Mouse (Mus musculus): Measurements from ENCODE around the gene Sirt3.
A peak's percentile ranks its signal among the peaks of the same experiment; 100 is the strongest.

The Sirt3 gene

GRCm38 (mm10) chr7:140853386-140853785 lies 28.7 kb downstream of the Sirt3 start:
- ATAC-seq (ENCODE audit: insufficient number of reproducible peaks, low FRiP score, low TSS enrichment): no peak

- ATAC-seq (ENCODE audit: insufficient number of reproducible peaks, low FRiP score, low TSS enrichment): no peak
Measured at GRCm38 (mm10) chr7:140851916-140852315, 30.2 kb downstream of the Sirt3 start.

GRCm38 (mm10) chr7:140848591-140848990 lies 33.5 kb downstream of the Sirt3 start:
- no peak for ATAC-seq (ENCODE audit: insufficient number of reproducible peaks, low FRiP score, low TSS enrichment)

GRCm38 (mm10) chr7:140847755-140848580 lies 34.1 kb downstream of the Sirt3 start, which contains the start of gene Odf3:
TSS of gene Odf3 (plus strand) at chr7:140847805.
- no peak for ATAC-seq (ENCODE audit: insufficient number of reproducible peaks, low FRiP score, low TSS enrichment)

- no peak for ATAC-seq (ENCODE audit: insufficient number of reproducible peaks, low FRiP score, low TSS enrichment)
Measured at GRCm38 (mm10) chr7:140846676-140847075, 35.4 kb downstream of the Sirt3 start.

- no peak for ATAC-seq (ENCODE audit: insufficient number of reproducible peaks, low FRiP score, low TSS enrichment)
Measured at GRCm38 (mm10) chr7:140845683-140846082, 36.4 kb downstream of the Sirt3 start.

GRCm38 (mm10) chr7:140844905-140845665 lies 37.0 kb downstream of the Sirt3 start, which contains the start of gene Scgb1c1:
TSS of gene Scgb1c1 (plus strand) at chr7:140845547.
- peak; percentile 74; the same call in 1 of the 2 replicates for ATAC-seq (ENCODE audit: insufficient number of reproducible peaks, low FRiP score, low TSS enrichment)

GRCm38 (mm10) chr7:140843806-140844205 lies 38.3 kb downstream of the Sirt3 start:
- ATAC-seq (ENCODE audit: insufficient number of reproducible peaks, low FRiP score, low TSS enrichment): no peak

- no peak for ATAC-seq (ENCODE audit: insufficient number of reproducible peaks, low FRiP score, low TSS enrichment)
Measured at GRCm38 (mm10) chr7:140840750-140841735, 41.1 kb downstream of the Sirt3 start.

GRCm38 (mm10) chr7:140839556-140839955 lies 42.6 kb downstream of the Sirt3 start:
- no peak for ATAC-seq (ENCODE audit: insufficient number of reproducible peaks, low FRiP score, low TSS enrichment)

- no peak for ATAC-seq (ENCODE audit: insufficient number of reproducible peaks, low FRiP score, low TSS enrichment)
Measured at GRCm38 (mm10) chr7:140836243-140837115, 45.6 kb downstream of the Sirt3 start.

GRCm38 (mm10) chr7:140835758-140836087 lies 46.4 kb downstream of the Sirt3 start:
- ATAC-seq (ENCODE audit: insufficient number of reproducible peaks, low FRiP score, low TSS enrichment): no peak

GRCm38 (mm10) chr7:140834968-140835757 lies 46.9 kb downstream of the Sirt3 start, which contains the start of gene Urah:
TSS of gene Urah (plus strand) at chr7:140835018.
- ATAC-seq (ENCODE audit: insufficient number of reproducible peaks, low FRiP score, low TSS enrichment): no peak

- ATAC-seq (ENCODE audit: insufficient number of reproducible peaks, low FRiP score, low TSS enrichment): no peak
Measured at GRCm38 (mm10) chr7:140833341-140833740, 48.8 kb downstream of the Sirt3 start.

GRCm38 (mm10) chr7:140831447-140831846 lies 50.7 kb downstream of the Sirt3 start:
- ATAC-seq (ENCODE audit: insufficient number of reproducible peaks, low FRiP score, low TSS enrichment): no peak

- peak; percentile 83 for ATAC-seq (ENCODE audit: insufficient number of reproducible peaks, low FRiP score, low TSS enrichment)
Measured at GRCm38 (mm10) chr7:140828171-140828881, 53.8 kb downstream of the Sirt3 start.

GRCm38 (mm10) chr7:140822731-140823130 lies 59.4 kb downstream of the Sirt3 start:
- ATAC-seq (ENCODE audit: insufficient number of reproducible peaks, low FRiP score, low TSS enrichment): no peak

All from cerebellum, adult (tissue).